Mouse (Mus musculus) layer of hippocampus, adult 2 months (tissue): Measurements from ENCODE around the gene Kpnb1. TPM values are rescaled to one million over a fixed set of nuclear protein-coding genes. Genes with fewer than 3 reads are reported as not detected.
A peak's percentile ranks its signal among the peaks of the same experiment; 100 is the strongest.
"Not testable (repeated sequence)": the region's sequence is repeated elsewhere in the genome, so short reads cannot be mapped to it uniquely, and the experiment has no call there.

ENCODE experiments used
- DNase-seq, 2 experiments: peaks; one replicate each; pipeline ENCODE4 v3.0.0; 2022; ENCODE audit warnings: low spot score in 2 of 2
- H3K27ac ChIP-seq: fragments of 200-600 bp; 2 replicates; pipeline ENCODE4 v1.8.1; 2022
- H3K4me3 ChIP-seq: fragments of 200-600 bp; 2 replicates; pipeline ENCODE4 v1.8.1; 2022; ENCODE audit warnings: mild to moderate bottlenecking
- CTCF ChIP-seq: fragments of 200-600 bp; conservative IDR thresholded peaks from 2 replicates; pipeline ENCODE4 v1.8.1; 2022; ENCODE audit warnings: antibody characterized with exemption, mild to moderate bottlenecking, moderate library complexity
- total RNA-seq, 2 experiments: library from RNA; stranded (reverse); gene quantifications; 2 replicates each; pipeline ENCODE4 v1.2.3; 2021

Gene Kpnb1
- total RNA-seq, 2 experiments from 2014 or later: 128 to 133 TPM

GRCm38 (mm10) chr11:97197021-97197420 lies 9.3 kb upstream of the Kpnb1 start:
- Histone ChIP-seq H3K27ac (no peak overlapping the region), H3K4me3 (no peak overlapping the region)
- no peak for TF ChIP-seq CTCF
- no peak for DNase-seq

DNA sequence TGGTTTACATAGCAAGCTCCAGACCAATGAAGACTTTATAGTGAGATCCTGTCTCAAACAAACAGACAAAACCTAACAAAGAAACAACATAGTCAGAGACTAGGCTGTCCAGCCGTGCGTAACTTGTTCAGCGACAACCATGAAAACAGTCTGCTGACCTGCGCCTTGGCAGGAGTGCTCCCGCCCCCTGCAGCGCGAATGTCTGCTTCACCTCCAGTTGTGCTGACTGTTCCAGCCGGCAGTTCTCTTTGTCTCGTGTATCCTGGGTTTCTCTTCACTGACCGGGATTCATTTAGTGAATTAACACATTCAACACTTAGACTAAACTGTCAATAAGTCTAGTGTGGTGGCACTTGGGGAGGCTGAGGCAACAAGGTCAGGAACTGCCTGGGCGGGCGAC lies 8.9 kb upstream of the Kpnb1 start:
- Histone ChIP-seq H3K4me3 (no peak overlapping the region), H3K27ac (no peak overlapping the region)
- TF ChIP-seq CTCF: no peak
- DNase-seq: no peak

DNA sequence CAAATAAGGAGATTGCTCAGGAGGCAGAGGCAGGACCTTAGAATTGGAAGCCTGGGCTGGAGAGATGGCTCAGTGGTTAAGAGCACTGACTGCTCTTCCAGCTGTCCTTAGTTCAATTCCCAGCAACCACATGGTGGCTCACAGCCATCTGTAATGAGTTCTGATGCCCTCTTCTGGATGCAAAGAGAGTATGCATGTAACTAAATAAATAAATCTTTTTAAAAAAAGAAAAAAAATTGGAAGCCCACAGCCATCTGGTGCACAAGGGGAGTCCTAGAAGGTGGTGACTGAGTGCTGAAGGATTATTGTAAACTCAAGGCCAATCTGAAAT lies 4.9 kb upstream of the Kpnb1 start:
- Histone ChIP-seq H3K4me3 (no peak overlapping the region), H3K27ac (no peak overlapping the region)
- no peak for DNase-seq
- TF ChIP-seq CTCF: peak; percentile 56

DNA sequence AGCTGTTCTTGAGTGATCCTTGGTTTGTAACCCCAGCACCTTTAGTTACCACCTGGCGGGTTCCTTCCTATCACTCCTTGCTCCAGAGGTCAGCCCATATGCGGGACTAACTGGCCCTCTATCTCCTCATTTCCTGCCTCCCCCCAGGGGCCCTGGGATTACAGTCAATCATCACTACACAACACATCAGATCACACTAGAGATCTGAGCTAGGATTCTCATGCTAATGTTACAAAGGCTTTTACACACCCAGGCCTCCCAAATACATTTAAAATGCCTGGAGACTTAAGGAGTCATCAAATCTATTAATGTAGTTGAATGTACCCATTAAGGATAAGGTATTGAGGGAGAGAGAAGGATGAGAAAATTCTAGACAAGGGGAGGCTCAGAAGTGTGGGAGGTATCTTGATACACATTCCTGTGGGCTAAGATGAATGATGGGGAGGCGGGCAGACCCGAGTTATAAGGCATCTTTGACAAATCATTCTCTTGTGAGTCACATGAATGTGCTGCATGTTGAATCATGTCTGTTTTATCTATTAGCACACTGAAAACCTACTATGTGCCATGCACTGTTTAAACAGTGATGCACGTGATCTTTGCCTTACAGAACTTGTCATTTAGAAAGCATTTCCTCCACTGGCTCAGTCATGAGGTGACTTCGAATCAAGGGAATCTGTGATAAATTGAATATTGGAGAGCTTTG lies 4.4 kb upstream of the Kpnb1 start:
- H3K4me3 ChIP-seq: no peak overlapping the region
- no peak for TF ChIP-seq CTCF
- no peak for DNase-seq
- no peak overlapping the region for H3K27ac ChIP-seq

DNA sequence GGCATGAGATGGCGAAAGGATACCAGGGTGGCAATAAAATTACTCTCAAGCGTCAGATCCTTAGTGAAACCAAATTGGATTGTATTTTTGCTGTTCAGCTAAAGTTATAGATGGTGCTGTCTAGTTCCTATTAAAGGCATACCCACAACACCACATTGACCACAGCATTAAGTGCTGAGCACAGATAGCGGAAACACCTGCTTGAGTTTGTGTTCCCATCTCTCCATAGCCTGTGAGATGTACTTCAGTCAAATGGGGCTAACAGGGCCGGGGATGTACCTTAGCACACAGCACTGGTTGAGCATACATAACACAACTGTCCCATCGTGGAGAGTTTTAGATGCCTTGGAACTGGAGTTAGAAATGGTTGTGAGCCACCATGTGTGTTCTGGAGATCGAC lies 3.3 kb upstream of the Kpnb1 start:
- Histone ChIP-seq H3K27ac (no peak overlapping the region), H3K4me3 (no peak overlapping the region)
- no peak for DNase-seq
- no peak for TF ChIP-seq CTCF

- H3K4me3 ChIP-seq, H3K27ac ChIP-seq, DNase-seq: not testable (repeated sequence)
- TF ChIP-seq CTCF: peak; percentile 36
Observed at GRCm38 (mm10) chr11:97189645-97190044, 2.0 kb upstream of the Kpnb1 start.

GRCm38 (mm10) chr11:97189231-97189630 lies 1.6 kb upstream of the Kpnb1 start:
- Histone ChIP-seq H3K4me3 (peak overlapping the region; percentile 92; the same call in 1 of the 2 replicates), H3K27ac (no peak overlapping the region; the same call in 1 of the 2 replicates)
- DNase-seq: no peak
- TF ChIP-seq CTCF: no peak

GRCm38 (mm10) chr11:97188643-97188955 lies 918 bp upstream of the Kpnb1 start:
- no peak for TF ChIP-seq CTCF
- H3K27ac ChIP-seq: peak overlapping the region; percentile 94
- DNase-seq: no peak
- peak overlapping the region; percentile 92 for H3K4me3 ChIP-seq

DNA sequence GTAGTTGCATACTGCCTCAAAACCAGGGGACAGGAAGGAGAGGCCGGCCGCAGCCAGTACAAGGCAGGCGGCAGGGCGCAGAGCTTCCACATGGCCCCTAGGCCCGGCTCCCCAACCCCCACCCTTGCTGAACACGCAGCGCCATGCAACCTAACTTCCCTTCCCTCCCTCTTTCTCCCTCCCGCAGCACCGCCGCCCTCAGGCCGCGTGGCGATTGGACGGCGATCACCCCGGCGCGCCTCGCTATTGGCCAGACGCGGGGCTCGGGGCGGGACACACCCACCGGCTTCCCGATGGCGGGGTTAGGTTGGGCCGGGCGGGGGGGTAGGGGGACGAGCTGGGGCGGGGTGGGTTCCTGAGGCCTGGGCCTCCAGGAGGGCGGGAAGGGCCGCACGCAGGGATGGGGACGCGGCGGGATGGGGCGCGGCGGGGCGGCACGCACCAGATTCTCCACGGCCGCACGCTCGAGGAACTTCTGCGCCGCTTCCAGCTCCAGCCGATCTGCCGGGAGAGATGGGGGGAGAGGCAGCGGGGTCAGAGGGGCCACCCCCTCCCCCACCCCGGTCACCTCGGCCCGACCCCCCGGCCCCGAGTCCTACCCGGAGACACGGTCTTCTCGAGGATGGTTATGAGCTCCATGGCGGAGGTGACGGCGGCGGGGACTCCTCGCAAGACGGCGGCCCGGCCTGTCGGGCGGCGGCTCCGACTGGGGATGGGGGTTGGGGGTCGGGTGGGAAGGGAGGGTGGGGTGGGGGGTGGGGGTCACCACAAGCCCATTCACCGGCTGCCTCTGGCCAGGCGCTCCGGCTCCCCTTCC lies 526 bp downstream of the Kpnb1 start:
- H3K4me3 ChIP-seq: peak overlapping the region; percentile 91
- H3K27ac ChIP-seq: peak overlapping the region; percentile 95
- peak; percentile 96 to 97 for DNase-seq
- TF ChIP-seq CTCF: peak; percentile 19

GRCm38 (mm10) chr11:97185704-97186614 lies 1.7 kb downstream of the Kpnb1 start:
- TF ChIP-seq CTCF: no peak
- DNase-seq: no peak
- Histone ChIP-seq H3K4me3 (peak overlapping the region; percentile 91), H3K27ac (peak overlapping the region; percentile 56; the same call in 1 of the 2 replicates)

DNA sequence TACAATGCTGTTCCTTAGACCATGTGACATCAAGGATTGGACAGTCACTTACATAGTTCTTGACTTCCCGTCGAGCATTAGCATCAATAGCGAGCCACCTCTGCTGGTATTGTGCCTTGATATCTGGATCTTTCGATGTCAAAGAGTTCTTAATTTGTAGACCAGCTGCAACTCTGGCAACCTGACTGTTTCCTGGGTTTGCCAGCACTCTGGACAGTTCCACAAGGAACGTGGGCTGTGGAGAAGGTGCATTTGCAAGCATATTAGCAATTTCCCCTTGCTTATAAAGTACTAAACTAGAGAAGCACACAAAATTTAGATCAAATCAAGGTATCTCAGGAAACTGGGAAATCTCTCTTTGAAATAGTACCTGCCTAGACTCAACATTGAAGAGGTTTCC lies 2.8 kb downstream of the Kpnb1 start:
- Histone ChIP-seq H3K27ac (no peak overlapping the region), H3K4me3 (no peak overlapping the region)
- no peak for TF ChIP-seq CTCF
- no peak for DNase-seq

DNA sequence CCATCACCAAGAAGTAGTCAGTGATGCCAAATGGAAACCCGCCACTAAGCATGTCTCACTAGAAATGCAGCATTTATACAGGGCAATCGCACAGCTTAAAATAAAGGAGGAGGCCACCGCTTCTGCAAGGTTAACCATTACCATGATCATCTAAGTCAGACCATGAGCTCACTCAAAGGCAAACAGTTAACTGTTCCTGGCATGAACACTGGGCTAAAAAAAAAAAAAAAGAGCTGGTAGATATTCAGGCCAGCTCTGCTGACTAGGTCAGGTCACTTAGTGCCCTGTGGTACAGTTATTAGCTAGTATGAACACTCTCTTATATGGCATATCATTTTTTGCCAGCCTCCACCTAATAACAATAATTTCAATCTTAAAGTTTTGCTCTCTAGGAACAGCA lies 5.2 kb downstream of the Kpnb1 start:
- no peak overlapping the region for H3K27ac ChIP-seq
- H3K4me3 ChIP-seq: no peak overlapping the region
- DNase-seq: no peak
- no peak for TF ChIP-seq CTCF

GRCm38 (mm10) chr11:97181061-97181460 lies 6.6 kb downstream of the Kpnb1 start:
- no peak overlapping the region for H3K27ac ChIP-seq
- no peak for TF ChIP-seq CTCF
- no peak overlapping the region for H3K4me3 ChIP-seq
- DNase-seq: no peak
